Mouse (Mus musculus): ENCODE measurements at regions not wholly inside any gene's neighbourhood (a gene's known extent, or its start where the extent isn't known, plus 50 kb on each side); places are given as distances from the start of the nearest gene placed in this dataset.

GRCm38 (mm10) chr15:31979961-31980360 is 197.1 kb upstream of the Tas2r119 start:
- H3K9me3 ChIP-seq (ENCODE audit: control insufficient read depth, low read length): no peaks in the 10 kb centered on the region
- H3K4me1 ChIP-seq (ENCODE audit: control insufficient read depth, insufficient read depth, low read length): no peaks in the 10 kb centered on the region
- H3K36me3 ChIP-seq (ENCODE audit: control insufficient read depth, insufficient read depth, low read length): no peaks in the 10 kb centered on the region
- ATAC-seq (ENCODE audit: low FRiP score, low read depth): no peak
- no peak overlapping the region for H3K9ac ChIP-seq (ENCODE audit: low read depth, low read length, severe bottlenecking)
- H3K4me2 ChIP-seq (replicated peaks; ENCODE audit: low read depth, low read length, severe bottlenecking): no peak overlapping the region
- H3K4me3 ChIP-seq (replicated peaks; ENCODE audit: low read length): no peak overlapping the region
- H3K27ac ChIP-seq (replicated peaks; ENCODE audit: low read depth, low read length): no peak overlapping the region
- H3K27me3 ChIP-seq (ENCODE audit: control insufficient read depth, insufficient read depth, low read length): no peaks in the 10 kb centered on the region
- WGBS: 11% methylated on average over 7 of the region's 7 CpGs
- TF ChIP-seq POLR2A (IDR thresholded peaks at IDR 0.05; ENCODE audit: borderline replicate concordance, extremely low read depth, insufficient read depth, insufficient read length): no peak
- peak; percentile 37 for DNase-seq (ENCODE audit: low spot score)

- H3K4me1 ChIP-seq (ENCODE audit: control insufficient read depth, insufficient read depth, low read length): no peaks in the 10 kb centered on the region
- 60% methylated on average over 1 of the region's 1 CpGs for WGBS
- H3K36me3 ChIP-seq (ENCODE audit: control insufficient read depth, insufficient read depth, low read length): no peaks in the 10 kb centered on the region
- TF ChIP-seq POLR2A (IDR thresholded peaks at IDR 0.05; ENCODE audit: borderline replicate concordance, extremely low read depth, insufficient read depth, insufficient read length): no peak
- ATAC-seq (ENCODE audit: low FRiP score, low read depth) (no peak), DNase-seq (ENCODE audit: low spot score) (no peak)
- no peak overlapping the region for H3K27ac ChIP-seq (replicated peaks; ENCODE audit: low read depth, low read length)
- H3K27me3 ChIP-seq (ENCODE audit: control insufficient read depth, insufficient read depth, low read length): no peaks in the 10 kb centered on the region
- no peak overlapping the region for H3K4me2 ChIP-seq (replicated peaks; ENCODE audit: low read depth, low read length, severe bottlenecking)
- no peak overlapping the region for H3K4me3 ChIP-seq (replicated peaks; ENCODE audit: low read length)
- H3K9me3 ChIP-seq (ENCODE audit: control insufficient read depth, low read length): no peaks in the 10 kb centered on the region
- no peak overlapping the region for H3K9ac ChIP-seq (ENCODE audit: low read depth, low read length, severe bottlenecking)
Measured at GRCm38 (mm10) chr15:31980791-31981190, 196.3 kb upstream of the Tas2r119 start.

GRCm38 (mm10) chr15:31987291-31987690 is 189.8 kb upstream of the Tas2r119 start:
- peaks cover 3% of the 10 kb centered on the region for H3K4me1 ChIP-seq (ENCODE audit: control insufficient read depth, insufficient read depth, low read length)
- H3K27ac ChIP-seq (replicated peaks; ENCODE audit: low read depth, low read length): no peak overlapping the region
- H3K36me3 ChIP-seq (ENCODE audit: control insufficient read depth, insufficient read depth, low read length): no peaks in the 10 kb centered on the region
- H3K4me3 ChIP-seq (replicated peaks; ENCODE audit: low read length): no peak overlapping the region
- ATAC-seq (ENCODE audit: low FRiP score, low read depth) (no peak), DNase-seq (ENCODE audit: low spot score) (no peak)
- no peak overlapping the region for H3K4me2 ChIP-seq (replicated peaks; ENCODE audit: low read depth, low read length, severe bottlenecking)
- no peak for TF ChIP-seq POLR2A (IDR thresholded peaks at IDR 0.05; ENCODE audit: borderline replicate concordance, extremely low read depth, insufficient read depth, insufficient read length)
- no peaks in the 10 kb centered on the region for H3K9me3 ChIP-seq (ENCODE audit: control insufficient read depth, low read length)
- no peak overlapping the region for H3K9ac ChIP-seq (ENCODE audit: low read depth, low read length, severe bottlenecking)
- 64% methylated on average over 3 of the region's 3 CpGs for WGBS
- H3K27me3 ChIP-seq (ENCODE audit: control insufficient read depth, insufficient read depth, low read length): no peaks in the 10 kb centered on the region

GRCm38 (mm10) chr15:31989093-31989492 is 188.0 kb upstream of the Tas2r119 start:
- no peak for TF ChIP-seq POLR2A (IDR thresholded peaks at IDR 0.05; ENCODE audit: borderline replicate concordance, extremely low read depth, insufficient read depth, insufficient read length)
- Histone ChIP-seq H3K36me3 (ENCODE audit: control insufficient read depth, insufficient read depth, low read length) (no peaks in the 10 kb centered on the region), H3K9ac (ENCODE audit: low read depth, low read length, severe bottlenecking) (no peak overlapping the region), H3K4me1 (ENCODE audit: control insufficient read depth, insufficient read depth, low read length) (peaks cover 3% of the 10 kb centered on the region), H3K4me2 (replicated peaks; ENCODE audit: low read depth, low read length, severe bottlenecking) (no peak overlapping the region), H3K9me3 (ENCODE audit: control insufficient read depth, low read length) (no peaks in the 10 kb centered on the region), H3K27ac (replicated peaks; ENCODE audit: low read depth, low read length) (no peak overlapping the region), H3K27me3 (ENCODE audit: control insufficient read depth, insufficient read depth, low read length) (no peaks in the 10 kb centered on the region), H3K4me3 (replicated peaks; ENCODE audit: low read length) (no peak overlapping the region)
- 20% methylated on average over 2 of the region's 2 CpGs for WGBS
- no peak for ATAC-seq (ENCODE audit: low FRiP score, low read depth)
- DNase-seq (ENCODE audit: low spot score): no peak

- H3K9me3 ChIP-seq (ENCODE audit: control insufficient read depth, low read length): no peaks in the 10 kb centered on the region
- H3K4me3 ChIP-seq (replicated peaks; ENCODE audit: low read length): no peak overlapping the region
- no peaks in the 10 kb centered on the region for H3K36me3 ChIP-seq (ENCODE audit: control insufficient read depth, insufficient read depth, low read length)
- peaks cover 3% of the 10 kb centered on the region for H3K4me1 ChIP-seq (ENCODE audit: control insufficient read depth, insufficient read depth, low read length)
- no peak for TF ChIP-seq POLR2A (IDR thresholded peaks at IDR 0.05; ENCODE audit: borderline replicate concordance, extremely low read depth, insufficient read depth, insufficient read length)
- no peak overlapping the region for H3K27ac ChIP-seq (replicated peaks; ENCODE audit: low read depth, low read length)
- ATAC-seq (ENCODE audit: low FRiP score, low read depth) (no peak), DNase-seq (ENCODE audit: low spot score) (no peak)
- no peak overlapping the region for H3K9ac ChIP-seq (ENCODE audit: low read depth, low read length, severe bottlenecking)
- no peaks in the 10 kb centered on the region for H3K27me3 ChIP-seq (ENCODE audit: control insufficient read depth, insufficient read depth, low read length)
- WGBS: 70% methylated on average over 6 of the region's 6 CpGs
- H3K4me2 ChIP-seq (replicated peaks; ENCODE audit: low read depth, low read length, severe bottlenecking): no peak overlapping the region
Measured at GRCm38 (mm10) chr15:31989593-31990290, 187.3 kb upstream of the Tas2r119 start.
